Mouse (Mus musculus): ENCODE data around the gene Strc.
A peak's percentile ranks its signal among the peaks of the same experiment; 100 is the strongest.

Gene Strc

DNA sequence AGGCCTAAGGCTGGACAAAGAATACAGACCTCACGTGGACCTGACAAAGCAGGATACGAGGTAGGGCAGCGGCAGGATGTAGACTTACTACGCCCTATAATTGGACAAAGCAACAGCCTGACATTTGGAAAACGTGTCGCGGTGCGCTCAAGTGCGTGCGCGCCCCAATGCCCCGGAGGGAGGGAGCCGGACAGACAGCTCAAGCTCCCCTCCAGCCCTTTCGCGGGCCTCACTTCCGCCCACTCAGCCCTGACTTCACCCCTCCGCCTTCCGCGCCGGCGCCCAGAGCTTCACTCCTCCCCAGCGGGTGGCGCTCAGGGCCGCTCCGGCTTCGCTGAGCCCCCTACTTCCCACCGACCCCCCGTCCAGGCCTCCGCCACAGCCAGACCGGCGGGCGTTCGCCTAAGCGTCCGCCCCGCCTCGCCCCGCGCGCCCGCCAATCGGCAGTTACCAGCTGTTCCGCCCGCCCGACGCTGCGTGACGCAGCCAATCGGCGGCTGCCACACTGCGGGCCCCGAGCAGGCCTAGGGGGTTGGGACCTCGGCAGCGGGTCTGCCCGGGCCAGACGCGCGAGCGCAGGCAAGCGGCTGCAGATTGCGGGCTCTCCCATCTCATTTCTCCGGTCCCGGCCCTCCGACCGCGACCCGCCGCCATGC, 26.5 kb upstream of the Strc start, which contains the start of the genes Pdia3 and Catsper2:
Gene Pdia3 (plus strand): TSS at position 389 of the 656 bp plus-strand sequence.
Gene Catsper2 (minus strand): TSS at position 406 of the 656 bp plus-strand sequence.
- Histone ChIP-seq H3K27me3 (ENCODE audit: insufficient read depth, low read length) (no peaks in the 10 kb centered on the region), H3K36me3 (ENCODE audit: insufficient read depth, low read length) (peaks cover 41% of the 10 kb centered on the region), H3K9me3 (ENCODE audit: low read length) (no peaks in the 10 kb centered on the region), H3K4me3 (replicated peaks; ENCODE audit: low read length) (peak within 1 kb of the TSS; percentile 97), H3K4me1 (replicated peaks; ENCODE audit: low read depth, low read length) (peaks cover 49% of the 10 kb centered on the region)
- TF ChIP-seq NANOG (IDR thresholded peaks at IDR 0.05; ENCODE audit: borderline replicate concordance, low read length) (no peak), CTCF (conservative IDR thresholded peaks at IDR 0.05; ENCODE audit: low read length) (no peak), POU5F1 (IDR thresholded peaks at IDR 0.05; ENCODE audit: borderline replicate concordance, low read length) (no peak)

DNA sequence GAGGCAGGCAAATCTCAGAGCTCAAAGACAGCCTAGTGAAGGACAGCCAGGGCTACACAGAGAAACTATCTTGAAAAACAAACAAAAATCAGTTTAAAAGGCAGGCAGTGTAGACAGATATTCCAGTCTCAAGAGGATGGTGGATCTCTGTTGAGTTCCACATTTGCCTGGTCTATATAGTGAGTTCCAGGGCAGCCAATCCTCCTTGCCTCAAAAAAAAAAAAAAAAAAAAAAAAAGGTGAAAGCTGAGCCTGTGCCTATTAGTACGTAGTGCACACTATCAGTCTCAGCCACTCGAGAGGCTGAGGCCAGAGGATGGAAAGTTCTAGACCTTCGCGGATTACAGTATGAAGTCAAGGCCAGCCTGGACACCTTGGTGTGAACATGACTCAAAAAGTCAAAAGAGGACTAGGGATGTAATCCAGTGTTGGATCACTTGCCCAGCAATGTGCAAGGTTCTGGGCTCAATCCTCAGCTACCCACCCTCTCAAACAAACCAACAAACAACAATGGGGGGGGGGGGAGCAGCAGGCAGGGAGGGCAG, 25.9 kb upstream of the Strc start:
- TF ChIP-seq NANOG (IDR thresholded peaks at IDR 0.05; ENCODE audit: borderline replicate concordance, low read length), result no peak
- no peak for TF ChIP-seq POU5F1 (IDR thresholded peaks at IDR 0.05; ENCODE audit: borderline replicate concordance, low read length)
- no peak for TF ChIP-seq CTCF (conservative IDR thresholded peaks at IDR 0.05; ENCODE audit: low read length)
- no peaks in the 10 kb centered on the region for H3K9me3 ChIP-seq (ENCODE audit: low read length)
- no peaks in the 10 kb centered on the region for H3K27me3 ChIP-seq (ENCODE audit: insufficient read depth, low read length)
- peaks cover 35% of the 10 kb centered on the region for H3K36me3 ChIP-seq (ENCODE audit: insufficient read depth, low read length)
- H3K4me1 ChIP-seq (replicated peaks; ENCODE audit: low read depth, low read length), result peaks cover 43% of the 10 kb centered on the region
- H3K4me3 ChIP-seq (replicated peaks; ENCODE audit: low read length), result peak overlapping the region; percentile 97

DNA sequence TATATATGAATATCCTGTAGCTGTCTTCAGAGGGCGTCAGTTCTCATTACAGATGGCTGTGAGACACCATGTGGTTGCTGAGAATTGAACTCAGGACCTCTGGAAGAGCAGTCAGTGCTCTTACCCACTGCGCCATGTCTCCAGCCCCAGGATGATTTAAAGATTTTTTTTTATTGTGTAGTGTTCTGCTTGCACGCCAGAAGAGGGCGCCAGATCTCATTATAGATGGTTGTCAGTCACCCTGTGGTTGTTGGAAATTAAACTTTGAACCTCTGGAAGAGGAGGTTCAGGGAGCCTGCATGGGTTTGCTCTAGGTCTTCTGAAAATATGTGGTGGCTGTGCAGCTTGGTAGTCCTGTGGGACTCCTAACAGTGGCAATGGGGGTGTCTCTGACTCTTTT, 21.2 kb upstream of the Strc start:
- no peaks in the 10 kb centered on the region for H3K27me3 ChIP-seq (ENCODE audit: insufficient read depth, low read length)
- no peak overlapping the region for H3K4me3 ChIP-seq (replicated peaks; ENCODE audit: low read length)
- peaks cover 11% of the 10 kb centered on the region for H3K4me1 ChIP-seq (replicated peaks; ENCODE audit: low read depth, low read length)
- no peaks in the 10 kb centered on the region for H3K9me3 ChIP-seq (ENCODE audit: low read length)
- TF ChIP-seq NANOG (IDR thresholded peaks at IDR 0.05; ENCODE audit: borderline replicate concordance, low read length) (no peak), POU5F1 (IDR thresholded peaks at IDR 0.05; ENCODE audit: borderline replicate concordance, low read length) (no peak), CTCF (conservative IDR thresholded peaks at IDR 0.05; ENCODE audit: low read length) (peak; percentile 41)
- peaks cover 5% of the 10 kb centered on the region; the same call in 1 of the 2 replicates for H3K36me3 ChIP-seq (ENCODE audit: insufficient read depth, low read length)

GRCm38 (mm10) chr2:121403296-121403695, 16.3 kb upstream of the Strc start:
- no peaks in the 10 kb centered on the region for H3K36me3 ChIP-seq (ENCODE audit: insufficient read depth, low read length)
- H3K4me1 ChIP-seq (replicated peaks; ENCODE audit: low read depth, low read length), result no peaks in the 10 kb centered on the region
- no peaks in the 10 kb centered on the region for H3K9me3 ChIP-seq (ENCODE audit: low read length)
- no peak overlapping the region for H3K4me3 ChIP-seq (replicated peaks; ENCODE audit: low read length)
- H3K27me3 ChIP-seq (ENCODE audit: insufficient read depth, low read length), result peaks cover 3% of the 10 kb centered on the region; the same call in 1 of the 2 replicates
- TF ChIP-seq POU5F1 (IDR thresholded peaks at IDR 0.05; ENCODE audit: borderline replicate concordance, low read length), result no peak
- no peak for TF ChIP-seq CTCF (conservative IDR thresholded peaks at IDR 0.05; ENCODE audit: low read length)
- TF ChIP-seq NANOG (IDR thresholded peaks at IDR 0.05; ENCODE audit: borderline replicate concordance, low read length), result no peak

- peaks cover 3% of the 10 kb centered on the region; the same call in 1 of the 2 replicates for H3K27me3 ChIP-seq (ENCODE audit: insufficient read depth, low read length)
- TF ChIP-seq CTCF (conservative IDR thresholded peaks at IDR 0.05; ENCODE audit: low read length) (peak; percentile 64), POU5F1 (IDR thresholded peaks at IDR 0.05; ENCODE audit: borderline replicate concordance, low read length) (no peak), NANOG (IDR thresholded peaks at IDR 0.05; ENCODE audit: borderline replicate concordance, low read length) (no peak)
Observed at GRCm38 (mm10) chr2:121396624-121397023, 9.7 kb upstream of the Strc start.

DNA sequence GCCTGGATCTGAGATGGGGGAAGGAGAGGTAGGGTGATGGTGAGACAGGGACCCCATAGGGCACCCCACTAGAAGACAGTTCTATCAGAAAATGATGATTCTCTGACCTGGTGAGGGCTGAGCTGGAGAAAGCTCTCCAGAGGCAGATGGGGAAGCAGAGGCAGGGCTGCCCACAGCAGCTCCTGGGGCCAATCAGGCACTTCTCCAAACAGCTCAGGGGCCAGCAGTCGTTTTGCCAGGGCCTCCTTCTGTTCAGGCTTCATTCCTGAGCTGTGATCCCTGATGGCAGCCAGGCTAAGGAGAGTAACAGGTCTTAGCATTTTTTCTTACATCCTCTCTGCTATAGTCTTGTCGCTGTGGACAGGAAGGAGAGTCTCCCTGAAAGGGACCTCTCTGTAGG, 12.2 kb downstream of the Strc start:
- Histone ChIP-seq H3K4me3 (replicated peaks; ENCODE audit: low read length) (no peak overlapping the region), H3K36me3 (ENCODE audit: insufficient read depth, low read length) (no peaks in the 10 kb centered on the region), H3K4me1 (replicated peaks; ENCODE audit: low read depth, low read length) (peaks cover 29% of the 10 kb centered on the region), H3K27me3 (ENCODE audit: insufficient read depth, low read length) (peaks cover 44% of the 10 kb centered on the region), H3K9me3 (ENCODE audit: low read length) (no peaks in the 10 kb centered on the region)
- TF ChIP-seq POU5F1 (IDR thresholded peaks at IDR 0.05; ENCODE audit: borderline replicate concordance, low read length) (no peak), NANOG (IDR thresholded peaks at IDR 0.05; ENCODE audit: borderline replicate concordance, low read length) (no peak), CTCF (conservative IDR thresholded peaks at IDR 0.05; ENCODE audit: low read length) (no peak)

More at GRCm38 (mm10) chr2:121396624-121397023, 9.7 kb upstream of the Strc start:
- Histone ChIP-seq H3K4me3 (replicated peaks; ENCODE audit: low read length) (no peak overlapping the region), H3K9me3 (ENCODE audit: low read length) (no peaks in the 10 kb centered on the region), H3K36me3 (ENCODE audit: insufficient read depth, low read length) (no peaks in the 10 kb centered on the region), H3K4me1 (replicated peaks; ENCODE audit: low read depth, low read length) (no peaks in the 10 kb centered on the region)

DNA sequence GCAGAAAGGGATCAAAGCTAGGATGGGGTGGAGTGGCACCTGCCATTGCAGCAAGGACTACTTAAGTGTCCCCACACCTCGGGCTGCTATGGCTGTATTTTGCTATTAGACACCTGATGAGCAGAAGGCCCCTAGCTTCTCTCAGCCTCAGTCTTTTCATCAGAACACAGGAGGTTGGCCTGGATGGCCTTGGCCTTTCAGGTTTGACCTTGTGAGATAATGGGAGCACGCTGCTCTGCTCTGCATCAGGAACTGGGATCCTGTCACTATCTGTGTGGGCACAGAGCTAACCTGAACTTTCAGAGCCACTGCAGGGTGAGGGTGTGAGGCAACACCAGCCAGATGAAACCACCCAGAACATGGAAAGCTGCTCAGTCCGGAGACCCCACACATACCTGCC, 14.7 kb downstream of the Strc start:
- TF ChIP-seq NANOG (IDR thresholded peaks at IDR 0.05; ENCODE audit: borderline replicate concordance, low read length), result no peak
- no peak for TF ChIP-seq POU5F1 (IDR thresholded peaks at IDR 0.05; ENCODE audit: borderline replicate concordance, low read length)
- TF ChIP-seq CTCF (conservative IDR thresholded peaks at IDR 0.05; ENCODE audit: low read length), result no peak
- H3K9me3 ChIP-seq (ENCODE audit: low read length), result no peaks in the 10 kb centered on the region
- peaks cover 22% of the 10 kb centered on the region for H3K4me1 ChIP-seq (replicated peaks; ENCODE audit: low read depth, low read length)
- peaks cover 45% of the 10 kb centered on the region for H3K27me3 ChIP-seq (ENCODE audit: insufficient read depth, low read length)
- no peak overlapping the region for H3K4me3 ChIP-seq (replicated peaks; ENCODE audit: low read length)
- no peaks in the 10 kb centered on the region for H3K36me3 ChIP-seq (ENCODE audit: insufficient read depth, low read length)

DNA sequence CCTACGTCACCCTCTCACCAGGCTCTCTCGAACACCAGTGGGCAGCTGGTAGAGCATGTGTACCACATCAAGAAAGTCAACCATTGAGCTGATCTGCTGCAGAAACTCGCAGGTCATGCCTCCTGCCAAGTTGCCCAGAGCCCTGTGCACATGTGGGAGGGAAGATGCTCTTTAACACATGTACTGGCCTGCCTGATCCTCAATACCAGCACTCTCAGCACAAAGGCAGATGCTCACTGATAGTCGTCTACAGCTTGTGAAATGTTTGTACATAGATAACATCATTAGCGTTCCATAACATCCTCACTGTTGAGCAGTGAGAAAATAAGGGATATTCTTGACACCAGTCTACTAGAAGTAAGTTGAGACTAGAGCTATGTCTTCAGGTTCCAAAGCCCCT, 16.0 kb downstream of the Strc start:
- H3K4me3 ChIP-seq (replicated peaks; ENCODE audit: low read length), result no peak overlapping the region
- H3K36me3 ChIP-seq (ENCODE audit: insufficient read depth, low read length), result no peaks in the 10 kb centered on the region
- TF ChIP-seq NANOG (IDR thresholded peaks at IDR 0.05; ENCODE audit: borderline replicate concordance, low read length), result no peak
- no peak for TF ChIP-seq CTCF (conservative IDR thresholded peaks at IDR 0.05; ENCODE audit: low read length)
- no peak for TF ChIP-seq POU5F1 (IDR thresholded peaks at IDR 0.05; ENCODE audit: borderline replicate concordance, low read length)
- no peaks in the 10 kb centered on the region for H3K9me3 ChIP-seq (ENCODE audit: low read length)
- peaks cover 35% of the 10 kb centered on the region for H3K27me3 ChIP-seq (ENCODE audit: insufficient read depth, low read length)
- peaks cover 15% of the 10 kb centered on the region for H3K4me1 ChIP-seq (replicated peaks; ENCODE audit: low read depth, low read length)
